Mouse (Mus musculus) cerebellum, adult 9-11 months (tissue): ENCODE results near the gene Gm20696.

Experiments used
- DNase-seq: peaks from one replicate; pipeline ENCODE4 v3.0.0; 2022

The Gm20696 gene

DNA sequence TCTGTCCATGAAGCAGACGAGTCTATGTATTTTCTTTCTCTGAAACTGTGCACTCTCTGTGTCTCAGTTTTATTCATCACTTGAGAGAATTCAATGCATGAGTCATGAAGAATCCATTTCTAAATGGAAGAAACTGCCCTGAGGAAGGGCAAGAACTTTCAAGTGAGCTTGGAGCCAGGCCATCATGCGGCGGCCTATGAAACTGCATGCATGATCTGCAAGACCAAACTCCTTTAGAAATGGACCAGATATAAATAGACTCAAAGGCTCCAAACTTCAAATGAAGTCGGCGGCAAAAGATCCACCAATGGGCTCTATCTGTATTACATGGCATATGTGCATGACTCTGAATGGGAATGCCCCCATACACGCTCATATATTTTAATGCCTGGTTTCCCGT lies 321.6 kb downstream of the Gm20696 start:
- no peak for DNase-seq

- DNase-seq, result no peak
These were observed 322.2 kb downstream of the Gm20696 start for GRCm38 (mm10) chr6:99344357-99344756.

- DNase-seq, result no peak
These were observed 322.8 kb downstream of the Gm20696 start for GRCm38 (mm10) chr6:99343815-99344214.

- no peak for DNase-seq
These were observed 324.2 kb downstream of the Gm20696 start for GRCm38 (mm10) chr6:99342416-99342815.

GRCm38 (mm10) chr6:99340902-99341301 lies 325.7 kb downstream of the Gm20696 start:
- no peak for DNase-seq

- no peak for DNase-seq
These were observed 326.4 kb downstream of the Gm20696 start for GRCm38 (mm10) chr6:99339986-99340721.

DNA sequence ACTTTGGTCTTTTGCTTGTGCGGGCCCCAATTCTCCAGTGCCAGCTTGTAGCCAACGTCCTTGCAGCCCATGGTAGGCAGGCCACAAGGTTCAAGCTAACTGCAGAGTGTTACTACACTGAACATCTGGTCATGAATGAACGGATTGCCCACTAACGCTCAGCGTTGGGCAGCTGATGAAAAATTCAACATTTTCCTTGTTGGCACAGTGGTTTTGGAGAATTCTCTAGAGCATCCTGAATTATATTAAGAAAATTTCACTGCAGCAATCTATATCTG lies 327.3 kb downstream of the Gm20696 start:
- DNase-seq, result no peak

DNA sequence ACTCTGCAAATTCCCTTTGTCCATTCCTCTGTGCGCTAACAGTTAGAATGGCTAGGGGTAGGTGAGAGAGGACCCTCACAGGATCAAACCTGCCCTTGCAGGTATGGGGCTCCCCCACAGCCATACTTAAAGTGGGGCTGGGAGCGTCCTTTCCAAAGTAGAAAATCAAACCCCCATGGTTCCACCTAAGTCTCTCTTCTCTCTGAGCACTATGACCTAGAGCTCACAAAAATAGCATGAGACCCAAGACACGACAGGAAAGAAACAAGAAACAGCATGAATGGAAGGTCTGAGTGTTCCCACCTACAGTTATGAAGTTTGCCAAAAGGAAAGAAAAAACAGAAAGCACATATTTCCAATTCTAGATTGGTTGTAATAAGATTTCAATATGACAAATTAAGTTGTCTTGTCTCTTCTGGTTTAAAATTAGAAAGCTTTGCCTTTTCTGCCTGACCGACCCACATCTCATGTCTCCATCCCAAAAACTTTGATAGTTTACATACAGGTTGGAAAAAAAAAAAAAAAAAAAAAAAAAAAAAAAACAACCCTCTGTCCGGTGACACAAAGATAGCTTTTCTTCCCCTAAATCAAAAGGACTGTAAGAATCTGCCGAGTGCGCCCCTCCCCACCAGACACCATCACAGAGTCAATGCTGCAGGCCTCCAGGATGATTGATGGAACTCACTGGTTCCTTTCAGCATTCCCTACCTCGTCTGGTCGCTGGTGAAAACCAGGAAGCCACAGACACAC lies 327.8 kb downstream of the Gm20696 start:
- DNase-seq, result no peak

DNA sequence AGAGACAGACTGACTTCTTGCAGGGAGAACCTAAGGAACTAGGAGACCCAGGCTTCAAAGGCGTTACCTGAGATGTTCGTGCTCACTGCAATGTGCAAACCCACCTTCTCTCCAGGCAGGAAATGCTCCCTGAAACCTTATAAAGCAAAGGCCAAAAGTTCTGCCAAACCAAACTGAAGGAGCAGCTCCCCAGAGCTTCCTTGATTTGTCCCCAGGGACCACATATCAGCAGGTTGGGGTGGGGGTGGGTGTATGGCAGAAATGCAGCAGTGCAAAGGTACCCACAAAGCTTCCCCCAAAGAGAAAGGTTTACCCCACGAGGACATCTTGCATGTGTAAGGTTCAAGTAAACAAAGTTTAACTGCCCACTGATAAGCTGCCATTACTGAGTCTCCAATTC lies 328.4 kb downstream of the Gm20696 start:
- DNase-seq, result no peak

DNA sequence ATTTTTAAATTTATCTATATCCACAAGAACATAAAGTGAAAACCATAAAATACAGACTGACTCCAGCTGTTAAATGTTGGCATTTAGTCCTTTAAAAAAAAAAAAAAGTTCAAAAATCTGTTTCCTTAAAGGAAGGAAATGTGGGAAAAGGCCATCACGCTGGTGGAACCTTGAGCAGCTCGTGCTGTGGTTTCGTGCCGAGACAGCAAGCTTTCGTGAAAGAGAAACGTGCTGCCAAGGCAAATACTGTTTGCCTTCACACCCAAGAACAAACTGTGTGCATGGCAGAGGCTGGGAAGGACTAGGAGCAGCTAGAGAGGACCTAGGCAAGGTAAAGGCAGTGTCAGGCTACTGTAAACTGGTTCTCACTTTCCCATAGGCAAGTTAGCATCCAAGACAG lies 329.0 kb downstream of the Gm20696 start:
- DNase-seq, result no peak

DNA sequence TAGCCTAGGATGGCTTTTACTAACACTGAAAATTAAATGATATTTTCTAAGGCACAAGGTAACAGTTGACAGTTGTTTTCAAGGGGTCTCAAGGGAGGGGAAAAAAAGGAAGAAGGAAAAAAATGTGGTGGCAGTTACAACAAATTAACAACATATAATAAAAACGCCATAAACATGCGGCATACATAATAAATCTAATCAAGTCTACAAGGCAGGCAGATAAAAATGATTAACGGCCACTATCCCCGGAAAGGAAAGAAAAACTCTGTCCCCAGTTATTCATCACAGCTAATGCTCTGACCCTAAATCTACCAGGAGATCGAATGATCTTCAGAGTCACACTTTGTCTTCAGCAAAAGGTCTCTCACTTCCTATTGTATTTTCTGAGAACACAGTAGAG lies 330.4 kb downstream of the Gm20696 start:
- DNase-seq, result no peak

DNA sequence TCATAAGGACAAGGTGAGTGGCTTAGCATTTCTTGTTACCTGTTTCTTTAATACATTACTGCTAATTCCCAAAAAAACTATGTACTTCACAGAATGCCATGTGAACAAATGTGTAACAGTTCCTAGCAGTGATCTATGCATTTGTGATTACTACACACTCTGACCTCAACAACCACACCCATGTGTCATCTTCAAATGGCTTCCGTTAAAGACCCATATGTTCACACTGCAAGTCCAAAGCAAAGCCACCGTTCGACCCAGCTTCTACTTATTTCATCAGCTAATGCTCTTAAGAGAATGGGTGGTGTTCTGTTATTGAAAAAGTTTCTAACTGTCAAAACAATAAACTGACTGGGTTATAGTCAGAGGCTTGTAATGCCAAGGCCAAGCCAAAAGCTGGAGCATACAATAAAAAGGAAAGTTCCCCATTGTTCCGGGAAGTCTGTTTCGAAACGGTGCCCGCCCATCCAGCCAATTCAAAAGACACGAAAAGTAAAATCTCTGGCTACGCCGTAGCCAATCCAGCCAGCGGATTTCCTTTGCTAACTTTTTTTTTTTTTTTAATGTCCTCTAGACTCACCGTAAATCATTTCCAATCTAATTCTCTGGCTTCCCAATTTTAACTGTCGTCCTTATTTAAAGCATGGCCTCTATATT lies 331.3 kb downstream of the Gm20696 start:
- no peak for DNase-seq

GRCm38 (mm10) chr6:99334255-99334654 lies 332.3 kb downstream of the Gm20696 start:
- DNase-seq, result no peak

- DNase-seq, result no peak
These were observed 333.5 kb downstream of the Gm20696 start for GRCm38 (mm10) chr6:99333127-99333526.

DNA sequence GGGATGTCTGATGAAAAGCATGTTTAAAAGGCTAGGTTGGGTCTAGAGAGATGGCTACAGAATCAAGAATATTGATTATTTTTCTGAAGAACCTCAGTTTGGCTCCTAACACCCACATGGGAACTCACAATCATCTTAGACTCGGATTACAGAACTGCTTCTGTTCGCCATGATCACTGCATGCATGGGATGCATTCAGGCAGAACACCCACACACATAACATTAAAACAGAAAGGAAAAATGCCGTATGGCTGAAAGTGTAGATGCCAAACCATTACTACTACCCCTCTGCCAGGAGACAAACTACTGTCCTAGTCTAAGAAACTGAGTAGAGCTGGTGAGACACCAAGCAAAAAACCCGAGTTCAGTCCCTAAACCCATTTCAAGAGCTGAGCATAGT lies 336.4 kb downstream of the Gm20696 start:
- DNase-seq, result no peak

DNA sequence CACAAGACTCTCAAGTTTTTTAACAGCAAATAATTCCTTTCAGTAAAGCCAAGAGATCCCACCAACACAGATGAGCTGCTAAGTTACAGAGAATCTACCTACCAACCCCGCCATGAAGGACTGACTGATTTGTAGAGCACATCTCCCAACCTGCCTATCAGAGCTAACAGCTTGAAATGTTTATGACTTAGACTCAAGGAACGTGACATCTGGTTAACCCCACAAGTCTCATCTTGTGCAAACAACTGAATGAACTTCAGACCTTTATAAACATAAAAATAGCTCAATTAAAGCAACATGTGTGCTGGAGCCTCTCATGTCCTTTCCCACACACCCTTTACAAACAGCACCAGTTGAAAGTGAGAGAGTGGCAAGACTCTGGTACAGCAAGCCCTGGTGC lies 338.0 kb downstream of the Gm20696 start:
- no peak for DNase-seq

DNA sequence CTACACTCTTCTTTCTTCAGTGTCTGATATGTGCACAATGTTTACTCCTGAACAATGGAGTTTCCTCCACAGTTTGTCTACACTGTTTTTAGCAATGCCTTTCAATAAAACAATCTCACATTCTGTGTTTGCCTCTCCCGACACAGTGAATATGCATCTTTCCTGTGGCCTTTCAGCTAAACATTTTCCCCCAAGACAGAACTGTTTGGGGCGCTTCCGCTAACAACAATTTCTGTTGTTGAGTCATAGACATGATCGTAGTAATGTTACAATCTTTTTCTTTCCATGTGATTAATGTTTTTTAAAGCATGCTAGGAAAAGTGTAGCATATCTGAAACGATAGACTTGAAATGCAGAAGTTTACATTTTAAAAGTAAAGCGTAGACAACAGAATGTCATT lies 338.5 kb downstream of the Gm20696 start:
- DNase-seq, result no peak

- peak; percentile 13 for DNase-seq
These were observed 338.9 kb downstream of the Gm20696 start for GRCm38 (mm10) chr6:99327721-99328120.

GRCm38 (mm10) chr6:99325881-99326280 lies 340.7 kb downstream of the Gm20696 start:
- DNase-seq, result no peak

GRCm38 (mm10) chr6:99325461-99325860 lies 341.1 kb downstream of the Gm20696 start:
- no peak for DNase-seq

DNA sequence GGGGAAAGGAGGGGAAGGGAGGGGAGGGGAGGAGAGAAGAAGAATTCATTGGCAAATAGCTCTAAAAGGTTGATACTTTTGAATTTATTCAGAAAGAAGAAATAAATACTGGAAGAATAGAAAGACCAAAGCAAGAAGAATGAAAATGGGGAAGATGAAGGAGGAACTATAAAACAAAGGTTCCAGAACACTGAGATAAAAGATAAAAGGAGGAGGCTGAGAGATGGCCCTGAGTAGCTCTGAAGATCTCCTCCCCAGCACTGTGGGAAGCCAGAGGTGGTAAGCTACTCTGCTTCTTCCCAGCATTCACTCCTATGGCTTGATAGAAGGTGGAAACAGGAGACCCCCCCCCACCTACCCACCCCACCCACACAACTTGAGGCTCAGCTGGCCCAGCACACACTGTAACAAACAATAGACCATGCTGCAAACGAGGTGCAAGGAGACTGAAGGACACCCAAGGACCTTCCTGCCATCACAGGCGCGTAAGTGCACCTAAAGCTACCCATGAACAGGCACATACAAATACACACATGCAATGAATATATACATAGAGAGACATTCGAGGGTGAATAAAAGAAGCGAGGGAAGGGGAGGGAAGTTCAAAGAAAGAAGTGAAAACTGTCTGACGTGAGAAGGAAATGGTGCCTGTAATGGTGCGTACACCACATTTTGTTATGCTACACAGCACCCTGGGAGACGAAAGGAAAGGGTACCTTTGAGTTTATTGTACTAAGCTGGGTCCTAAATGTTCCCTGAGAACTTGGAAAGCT lies 344.3 kb downstream of the Gm20696 start:
- DNase-seq, result no peak

GRCm38 (mm10) chr6:99320444-99320843 lies 346.2 kb downstream of the Gm20696 start:
- no peak for DNase-seq
